In the genomic region with DNA sequence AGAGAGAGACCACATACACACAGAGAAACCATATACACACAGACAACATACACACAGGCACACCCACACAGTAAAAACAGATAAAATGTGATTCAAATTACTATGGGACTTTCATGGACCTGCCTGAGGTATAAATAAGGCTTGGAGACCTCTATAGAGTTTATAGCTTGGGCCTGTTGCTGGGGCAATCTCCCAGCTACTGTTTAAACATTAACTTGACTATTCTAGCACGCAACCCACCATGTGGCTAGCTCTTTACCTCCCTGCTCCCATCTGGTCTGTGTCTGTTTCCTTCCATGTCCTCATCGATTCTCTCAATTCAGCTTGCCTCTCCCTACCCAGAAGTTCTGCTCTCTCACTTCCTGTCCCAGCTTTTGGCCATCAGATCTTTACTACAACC, we compare ENCODE assay signal across 20 mouse cellular contexts.
DNase-seq lines count a peak whose midpoint lies in the region; ATAC-seq and TF ChIP-seq lines count a peak whose summit lies in the region.
"Had no signal": no experiment of that assay in that cellular context is flagged by ENCODE, and none has a peak within 500 bp of the region (broad histone marks: within the 10 kb centered on the region; RNA-seq: fewer than 3 reads in every experiment).

No protein-coding gene starts in this region.

- no peak for TF ChIP-seq CTCF in intestine, postnatal 0 days (IDR thresholded peaks at IDR 0.05; ENCODE audit: low read depth)

- 0 out of 2 replicates have a peak, but pooled peaks have one; percentile 75 for ATAC-seq in intestine, embryonic 14.5 days (replicated peaks; ENCODE audit: low FRiP score, low TSS enrichment, low read depth)
- ATAC-seq in intestine, postnatal 0 days: no peak
- ATAC-seq in liver, embryonic 11.5 days (replicated peaks; ENCODE audit: low FRiP score): no peak
- ATAC-seq in liver, embryonic 16.5 days (ENCODE audit: low read depth): peak; percentile 27; the same call in 1 of the 2 replicates
- ATAC-seq: CD4-positive, CD25-positive, alpha-beta regulatory T cell, adult 4 months; forebrain, postnatal 0 days had no signal

- DNase-seq in intestine, embryonic 14.5 days (ENCODE audit: low spot score): no peak
- peak; percentile 14 for DNase-seq in kidney, postnatal 14 days
- no peak for DNase-seq in kidney, postnatal 25 days
- peak; percentile 15 for DNase-seq in liver, embryonic 11.5 days (ENCODE audit: low spot score)
- DNase-seq in left cerebral cortex, postnatal 10 days (ENCODE audit: extremely low spot score in 1 of 2, low spot score in 2 of 2): no peak
- no peak for DNase-seq in ovary, postnatal 10 days (ENCODE audit: low spot score)
- DNase-seq: B cell, adult 2 months; cerebellum, adult 11 months; cerebellum, adult 8-10 months; cerebellum, postnatal 36 days; forebrain, postnatal 0 days; gastrocnemius, postnatal 14 days had no signal

- no peaks in the 10 kb centered on the region for H3K27me3 ChIP-seq in intestine, embryonic 14.5 days (replicated peaks; ENCODE audit: control insufficient read depth, insufficient read depth, low read length)
- H3K27me3 ChIP-seq in intestine, postnatal 0 days (replicated peaks; ENCODE audit: control insufficient read depth, insufficient read depth, low read length): no peaks in the 10 kb centered on the region
- H3K27me3 ChIP-seq in liver, embryonic 11.5 days (replicated peaks; ENCODE audit: control insufficient read depth, insufficient read depth, low read length): no peaks in the 10 kb centered on the region
- H3K27me3 ChIP-seq in liver, embryonic 16.5 days (ENCODE audit: control insufficient read depth, insufficient read depth, low read depth, low read length): no peaks in the 10 kb centered on the region
- H3K27me3 ChIP-seq: embryonic facial prominence, embryonic 13.5 days; forebrain, embryonic 12.5 days; heart, embryonic 12.5 days had no signal

- H3K27ac ChIP-seq in intestine, embryonic 14.5 days (ENCODE audit: low read depth): no peak overlapping the region
- H3K27ac ChIP-seq in intestine, postnatal 0 days (ENCODE audit: low read depth, low read length): no peak overlapping the region
- H3K27ac ChIP-seq in liver, embryonic 11.5 days (ENCODE audit: low read depth, low read length): no peak overlapping the region
- no peak overlapping the region for H3K27ac ChIP-seq in liver, embryonic 16.5 days (ENCODE audit: low read length)
- H3K27ac ChIP-seq: embryonic facial prominence, embryonic 13.5 days; forebrain, embryonic 12.5 days; hindbrain, embryonic 10.5 days had no signal

- H3K36me3 ChIP-seq in intestine, embryonic 14.5 days (ENCODE audit: control insufficient read depth, insufficient read depth, low read length): no peaks in the 10 kb centered on the region
- no peaks in the 10 kb centered on the region for H3K36me3 ChIP-seq in intestine, postnatal 0 days (ENCODE audit: control insufficient read depth, insufficient read depth)
- H3K36me3 ChIP-seq in liver, embryonic 11.5 days (ENCODE audit: control insufficient read depth, insufficient read depth, low read length): no peaks in the 10 kb centered on the region
- no peaks in the 10 kb centered on the region for H3K36me3 ChIP-seq in liver, embryonic 16.5 days (ENCODE audit: control insufficient read depth, insufficient read depth)
- H3K36me3 ChIP-seq: embryonic facial prominence, embryonic 13.5 days; forebrain, embryonic 12.5 days; G1E; heart, embryonic 12.5 days; hindbrain, embryonic 10.5 days had no signal

- no peak overlapping the region for H3K9ac ChIP-seq in intestine, embryonic 14.5 days (ENCODE audit: low read length)
- no peak overlapping the region for H3K9ac ChIP-seq in intestine, postnatal 0 days (ENCODE audit: low read depth, low read length)
- no peak overlapping the region for H3K9ac ChIP-seq in liver, embryonic 11.5 days (ENCODE audit: low read depth, low read length)
- no peak overlapping the region for H3K9ac ChIP-seq in liver, embryonic 16.5 days (ENCODE audit: low read depth, low read length)
- H3K9ac ChIP-seq: embryonic facial prominence, embryonic 13.5 days; forebrain, embryonic 12.5 days; forebrain, postnatal 0 days; heart, embryonic 12.5 days had no signal

- WGBS in intestine, embryonic 14.5 days: 55% methylated on average over 2 of the region's 2 CpGs
- 32% methylated on average over 2 of the region's 2 CpGs for WGBS in intestine, postnatal 0 days
- 63% methylated on average over 2 of the region's 2 CpGs for WGBS in liver, embryonic 11.5 days
- WGBS in liver, embryonic 16.5 days (ENCODE audit: insufficient replicate concordance): 38% methylated on average over 2 of the region's 2 CpGs

- no peak overlapping the region for H3K4me2 ChIP-seq in intestine, embryonic 14.5 days (ENCODE audit: low read length)
- H3K4me2 ChIP-seq in intestine, postnatal 0 days (replicated peaks; ENCODE audit: low read depth): no peak overlapping the region
- no peak overlapping the region for H3K4me2 ChIP-seq in liver, embryonic 11.5 days
- H3K4me2 ChIP-seq in liver, embryonic 16.5 days (ENCODE audit: low read depth, low read length): no peak overlapping the region
- H3K4me2 ChIP-seq: embryonic facial prominence, embryonic 13.5 days; forebrain, embryonic 12.5 days; heart, embryonic 12.5 days had no signal

- no peaks in the 10 kb centered on the region for H3K4me1 ChIP-seq in intestine, embryonic 14.5 days (replicated peaks; ENCODE audit: control insufficient read depth, insufficient read depth, low read length)
- no peaks in the 10 kb centered on the region for H3K4me1 ChIP-seq in intestine, postnatal 0 days (replicated peaks; ENCODE audit: control insufficient read depth, insufficient read depth, low read length)
- H3K4me1 ChIP-seq in liver, embryonic 11.5 days (replicated peaks; ENCODE audit: control insufficient read depth, insufficient read depth, low read length): no peaks in the 10 kb centered on the region
- no peaks in the 10 kb centered on the region for H3K4me1 ChIP-seq in liver, embryonic 16.5 days (ENCODE audit: control insufficient read depth, low read depth, low read length)
- H3K4me1 ChIP-seq: embryonic facial prominence, embryonic 13.5 days; forebrain, embryonic 12.5 days; heart, embryonic 12.5 days; hindbrain, embryonic 10.5 days had no signal

- intact Hi-C loops in left cerebral cortex, postnatal 10 days (cut with DNase I): no loop called here

- H3K9me3 ChIP-seq in intestine, embryonic 14.5 days (ENCODE audit: control insufficient read depth, low read length): no peaks in the 10 kb centered on the region
- H3K9me3 ChIP-seq in intestine, postnatal 0 days (ENCODE audit: control insufficient read depth): no peaks in the 10 kb centered on the region
- H3K9me3 ChIP-seq in liver, embryonic 11.5 days (ENCODE audit: control insufficient read depth, low read length): no peaks in the 10 kb centered on the region
- no peaks in the 10 kb centered on the region for H3K9me3 ChIP-seq in liver, embryonic 16.5 days (replicated peaks; ENCODE audit: control insufficient read depth, low read length)
- H3K9me3 ChIP-seq: embryonic facial prominence, embryonic 13.5 days; hindbrain, embryonic 10.5 days had no signal

- no peak overlapping the region for H3K4me3 ChIP-seq in intestine, embryonic 14.5 days (ENCODE audit: low read depth, low read length)
- no peak overlapping the region for H3K4me3 ChIP-seq in intestine, postnatal 0 days (ENCODE audit: low read depth, low read length)
- no peak overlapping the region for H3K4me3 ChIP-seq in liver, embryonic 11.5 days (ENCODE audit: low read depth, low read length)
- no peak overlapping the region for H3K4me3 ChIP-seq in liver, embryonic 16.5 days (ENCODE audit: low read depth, low read length)
- H3K4me3 ChIP-seq: embryonic facial prominence, embryonic 13.5 days; forebrain, embryonic 12.5 days; heart, embryonic 12.5 days; hindbrain, embryonic 10.5 days had no signal

Comparison
In these comparisons a context has a peak if more than half of its experiments do, and no peak if none do; other contexts are left out.
1. ATAC-seq: peak in intestine, embryonic 14.5 days (single experiment) and liver, embryonic 16.5 days (single experiment); none in intestine, postnatal 0 days (single experiment) and liver, embryonic 11.5 days (single experiment).
2. DNase-seq: peak in kidney, postnatal 14 days (single experiment) and liver, embryonic 11.5 days (single experiment); none in intestine, embryonic 14.5 days (single experiment), kidney, postnatal 25 days (0 of 2), left cerebral cortex, postnatal 10 days (0 of 2) and ovary, postnatal 10 days (single experiment).